Mouse (Mus musculus) urinary bladder, postnatal 10 days (tissue): Measurements from ENCODE around the gene Vegfd.

Experiments used
- DNase-seq: peaks from one replicate; pipeline ENCODE4 v3.0.0; 2022; ENCODE audit warnings: low spot score

The Vegfd gene

DNA sequence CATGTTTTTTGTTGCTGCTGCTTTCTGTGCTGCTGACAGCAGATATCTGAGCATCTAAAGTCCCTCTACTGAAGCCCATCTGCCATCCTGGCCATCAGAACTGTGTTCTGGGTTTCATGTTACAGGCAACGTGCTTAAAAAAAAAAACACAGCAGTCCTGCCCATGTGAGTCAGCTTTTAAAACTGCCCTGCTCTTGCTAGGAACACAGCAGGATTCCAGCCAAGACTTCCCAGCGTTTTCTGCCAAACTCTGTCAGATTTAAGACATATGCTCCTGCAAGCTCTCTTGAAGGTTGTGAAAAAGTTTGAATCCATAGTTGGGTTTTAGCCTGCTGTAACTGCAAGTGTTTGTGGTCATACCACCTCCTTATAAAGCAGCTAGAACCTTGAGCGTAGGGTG, at the start of gene Vegfd:
Gene Vegfd, plus strand, starts transcription at position 298 of the 400 bp plus-strand sequence.
- no peak for DNase-seq

DNA sequence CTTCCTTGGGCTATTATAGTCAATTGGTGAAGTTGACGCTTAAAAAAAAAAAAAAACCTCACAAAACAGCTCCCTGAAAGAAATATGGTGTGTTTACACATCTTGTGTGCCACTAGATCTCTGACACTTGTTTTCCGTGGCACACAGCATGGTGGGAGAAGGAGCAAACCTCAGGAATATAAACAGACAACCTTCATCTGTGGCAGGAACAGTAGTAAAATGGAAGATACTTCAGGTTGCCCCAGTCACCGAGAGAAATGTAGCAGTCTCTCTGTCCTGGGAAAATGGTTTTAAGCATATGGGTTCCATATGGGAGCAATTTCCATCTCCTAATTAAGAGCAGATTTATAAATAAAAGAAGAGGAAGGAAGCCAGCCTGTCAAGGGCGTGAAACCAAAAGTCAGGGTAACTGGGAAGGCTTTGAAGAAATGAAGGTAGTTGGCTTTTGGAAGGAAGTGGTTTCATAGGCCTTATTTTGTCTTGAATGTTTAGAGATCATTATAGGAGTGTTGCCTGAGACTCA, 49.7 kb upstream of the Vegfd start:
- DNase-seq = no peak

DNA sequence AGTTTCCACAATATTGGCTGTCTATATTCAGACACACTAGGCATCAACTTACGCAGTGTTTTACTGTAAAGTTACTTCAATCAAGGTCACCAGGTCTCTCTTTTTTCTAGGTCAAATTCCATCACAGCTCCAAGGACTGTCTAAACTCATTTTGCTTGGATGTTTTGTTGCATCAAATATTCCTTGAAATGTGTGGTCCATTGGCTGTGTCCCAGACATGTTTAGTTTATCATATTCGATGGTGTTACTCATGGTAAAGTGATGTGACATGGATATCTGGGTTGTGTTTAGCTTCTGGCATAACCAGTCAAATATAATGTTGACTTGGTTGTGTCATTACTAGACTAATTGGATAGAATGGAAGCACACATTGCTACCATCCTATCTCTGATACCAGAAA, 42.8 kb upstream of the Vegfd start:
- DNase-seq = no peak

DNA sequence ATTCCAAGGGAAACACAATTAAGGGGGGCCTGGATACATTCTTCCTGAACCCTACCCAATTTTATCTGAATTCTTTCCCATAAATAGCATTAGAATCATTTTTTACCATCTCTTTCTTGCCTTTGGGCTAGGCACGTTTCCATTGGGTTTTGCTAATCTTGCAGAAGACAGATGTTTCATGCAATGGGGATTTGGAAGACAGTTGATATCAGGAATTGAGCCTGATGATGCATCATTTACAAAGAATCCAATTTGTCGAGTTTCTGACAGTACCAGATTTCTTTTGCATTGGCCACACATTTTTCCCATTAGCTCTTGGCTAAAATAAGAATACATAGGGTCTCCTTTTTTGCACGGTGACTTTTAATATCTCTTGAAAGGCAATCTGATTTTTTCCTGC, 42.4 kb upstream of the Vegfd start:
- no peak for DNase-seq

DNA sequence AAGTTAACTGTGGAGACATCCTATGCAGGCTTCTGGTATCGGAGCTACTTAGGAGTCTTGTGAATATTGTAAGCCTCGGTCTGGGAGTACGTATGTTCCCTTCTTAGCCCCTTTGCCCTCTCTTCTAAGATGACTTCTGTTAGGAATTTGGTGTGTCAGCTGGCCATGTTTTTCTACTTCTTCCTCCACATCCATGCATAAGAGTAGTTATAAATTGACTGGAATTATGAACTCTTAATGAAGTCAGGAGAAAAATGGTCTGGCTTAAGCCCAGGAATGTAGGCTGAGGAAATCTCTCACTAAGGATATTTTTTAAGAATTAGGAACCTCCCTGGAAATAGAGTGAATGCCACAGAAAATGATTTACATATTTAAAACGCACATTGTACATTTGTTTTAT, 34.6 kb upstream of the Vegfd start:
- no peak for DNase-seq

DNA sequence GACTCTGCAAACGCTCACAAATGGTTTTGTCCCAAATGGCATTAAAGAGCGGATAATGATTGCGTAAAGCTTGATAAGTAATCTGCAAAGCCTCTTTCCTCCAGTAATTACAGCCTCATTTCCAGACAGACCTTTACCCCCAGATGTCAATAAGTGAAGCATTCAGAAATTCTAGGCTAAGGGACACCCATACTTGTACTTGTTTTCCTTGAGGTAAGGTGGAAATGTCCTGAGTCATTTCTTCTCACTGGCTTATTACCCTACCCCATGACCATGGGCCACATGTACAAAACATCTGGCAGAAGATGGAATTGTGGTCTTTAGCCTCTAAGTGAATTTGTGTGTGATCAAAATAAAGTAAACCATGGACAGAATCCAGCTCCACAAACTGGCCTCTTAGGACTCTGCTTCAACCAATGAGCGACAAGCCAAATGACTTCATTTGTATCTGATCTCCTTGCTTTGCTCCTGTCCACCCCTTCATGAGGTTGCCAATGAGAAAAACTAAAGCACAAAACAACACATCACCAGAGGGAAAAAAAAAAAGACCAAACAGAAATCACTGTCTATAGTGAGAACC, 27.7 kb upstream of the Vegfd start:
- no peak for DNase-seq

DNA sequence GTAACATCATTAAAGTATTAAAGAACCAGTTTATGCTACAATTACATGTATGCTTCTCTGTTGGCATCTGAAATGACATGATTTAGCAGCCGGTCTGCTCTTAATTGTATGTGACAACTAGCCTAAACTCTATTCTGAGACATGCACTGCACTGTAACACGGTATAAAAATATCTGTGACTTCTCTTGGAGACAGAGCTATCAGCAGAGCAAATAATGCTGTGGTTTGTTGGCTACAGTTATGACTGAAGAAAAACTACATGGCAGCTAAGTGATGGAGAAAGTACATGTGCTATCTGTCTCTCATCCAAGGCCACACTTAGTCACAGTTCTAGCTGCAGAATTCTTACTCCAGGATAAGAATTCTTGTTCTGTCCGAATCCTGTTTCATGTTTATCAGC, 24.2 kb upstream of the Vegfd start:
- no peak for DNase-seq

DNA sequence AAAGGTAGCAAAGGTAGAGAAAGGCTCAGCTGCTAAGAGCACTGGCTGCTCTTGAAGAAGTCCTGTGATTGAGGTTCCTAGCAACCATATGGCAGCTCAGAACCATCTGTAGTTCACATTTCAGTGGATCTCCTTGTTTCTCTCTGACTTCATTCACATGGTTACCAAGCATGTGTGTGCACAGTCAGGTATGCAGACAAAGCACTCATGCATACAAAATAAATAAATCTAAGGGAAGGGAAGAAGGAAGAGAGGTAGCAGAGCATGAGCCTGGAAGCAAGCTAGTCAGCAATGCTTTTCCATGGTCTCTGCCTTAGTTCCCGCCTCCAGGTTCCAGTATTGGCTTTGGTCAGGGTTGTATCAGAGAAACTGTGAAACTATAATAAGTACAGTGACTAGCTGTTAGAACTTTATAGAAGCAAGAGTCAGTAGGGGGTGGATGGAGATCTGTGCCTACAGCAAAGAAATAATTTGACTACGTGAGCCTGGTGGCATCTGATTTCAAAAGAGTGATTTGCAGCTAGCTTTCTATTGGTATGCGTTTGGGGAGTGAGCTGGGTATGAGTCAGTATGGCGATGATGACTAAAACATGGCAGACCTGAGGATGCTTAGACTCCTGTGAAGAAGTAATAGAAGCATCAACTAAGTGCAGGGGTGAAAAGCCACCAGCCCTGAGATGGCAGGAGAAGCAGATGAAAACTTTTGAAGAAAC, 7.9 kb upstream of the Vegfd start:
- DNase-seq = no peak

DNA sequence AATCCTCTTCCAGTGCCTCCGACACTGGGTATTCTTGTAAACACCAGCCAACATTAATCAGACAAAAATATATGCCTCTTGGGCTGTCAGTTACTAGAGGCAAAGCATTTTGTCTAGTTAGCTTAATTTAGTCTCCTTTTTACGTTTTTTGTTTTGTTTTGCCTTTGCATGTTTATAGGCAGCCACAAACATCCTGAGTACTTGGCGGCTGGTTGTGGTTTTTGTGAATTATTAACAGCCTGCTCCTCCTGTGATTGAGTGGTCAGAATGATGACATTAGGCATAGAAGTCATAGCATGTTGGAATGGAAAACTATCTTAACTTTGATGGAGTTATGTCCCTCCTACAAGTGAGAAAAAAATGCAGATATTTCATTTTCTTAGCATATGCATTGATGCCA, 2.6 kb upstream of the Vegfd start:
- DNase-seq = no peak

DNA sequence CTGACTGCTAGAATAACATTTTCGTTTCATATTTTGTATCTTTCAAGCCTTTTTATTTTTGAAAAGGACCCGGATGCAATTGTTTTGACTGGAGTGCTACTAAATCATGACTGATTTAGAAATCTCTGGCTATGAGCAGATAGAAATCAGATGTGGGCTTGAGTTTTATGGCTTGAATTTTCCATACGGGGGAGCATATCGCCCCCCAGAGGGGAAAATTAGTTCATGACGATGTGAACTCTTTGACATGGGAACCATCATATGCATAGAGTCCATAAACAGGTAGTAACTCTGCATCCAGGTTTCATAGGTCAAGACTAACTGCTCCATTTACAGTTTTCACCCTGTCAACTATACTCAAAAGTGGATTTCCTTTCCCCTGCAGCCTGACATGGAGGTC, 1.4 kb downstream of the Vegfd start:
- DNase-seq = no peak

DNA sequence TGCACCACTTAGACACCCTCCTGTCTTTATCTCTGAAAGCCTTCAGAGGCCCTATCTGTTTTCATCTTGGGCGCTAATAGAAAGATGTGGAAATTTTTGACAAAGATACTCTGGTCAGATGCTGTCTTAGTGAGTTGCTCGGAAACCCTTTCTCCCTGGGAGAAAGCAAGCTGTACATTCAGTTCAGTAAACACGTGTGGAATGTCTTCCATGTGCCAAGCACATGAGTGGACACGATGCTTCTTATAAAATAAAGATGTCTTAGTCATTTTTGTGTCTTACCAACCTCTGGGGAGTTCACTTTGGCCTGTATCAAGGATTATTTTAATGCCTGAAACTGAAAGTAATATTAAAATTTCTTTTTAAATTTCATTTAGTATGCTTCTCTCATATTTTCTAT, 6.5 kb downstream of the Vegfd start:
- no peak for DNase-seq

DNA sequence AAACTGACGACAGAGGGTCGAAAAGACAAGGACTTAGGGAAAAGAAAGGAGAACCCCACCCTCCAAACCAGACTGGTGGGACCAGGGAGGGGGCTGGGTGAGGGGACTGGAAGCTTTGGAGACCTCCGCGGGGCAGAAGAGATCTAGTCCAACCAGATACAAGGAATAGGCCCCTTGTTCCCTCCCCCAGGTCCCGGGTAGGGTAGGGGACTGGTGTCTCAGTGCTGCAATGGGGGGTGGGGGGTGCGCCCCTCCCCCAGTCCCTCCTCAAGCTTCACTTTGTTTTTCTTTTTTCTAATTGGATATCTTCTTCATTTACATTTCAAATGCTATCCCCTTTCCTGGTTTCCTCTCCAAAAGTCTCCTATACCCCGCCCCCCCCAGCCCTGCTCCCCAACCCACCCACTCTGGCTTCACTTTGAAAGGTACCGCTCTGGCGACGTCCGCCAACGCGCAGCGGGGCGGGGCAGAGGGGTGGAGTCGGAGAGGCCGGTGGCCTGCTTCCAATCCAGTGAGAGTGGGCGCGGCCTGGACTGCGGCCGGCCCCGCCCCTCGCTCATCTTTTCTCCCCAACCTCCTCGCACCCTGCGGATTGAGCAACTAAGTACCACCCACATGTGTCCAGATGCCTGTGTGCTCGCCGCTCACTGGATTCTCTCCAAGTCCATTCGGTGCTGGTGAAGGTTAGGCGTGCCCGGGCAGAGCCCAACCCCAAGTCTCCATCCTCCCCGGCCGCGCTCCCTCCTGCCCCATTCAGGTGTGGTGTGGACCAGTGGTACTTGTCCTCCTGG, 8.6 kb downstream of the Vegfd start:
- DNase-seq = peak; percentile 22

DNA sequence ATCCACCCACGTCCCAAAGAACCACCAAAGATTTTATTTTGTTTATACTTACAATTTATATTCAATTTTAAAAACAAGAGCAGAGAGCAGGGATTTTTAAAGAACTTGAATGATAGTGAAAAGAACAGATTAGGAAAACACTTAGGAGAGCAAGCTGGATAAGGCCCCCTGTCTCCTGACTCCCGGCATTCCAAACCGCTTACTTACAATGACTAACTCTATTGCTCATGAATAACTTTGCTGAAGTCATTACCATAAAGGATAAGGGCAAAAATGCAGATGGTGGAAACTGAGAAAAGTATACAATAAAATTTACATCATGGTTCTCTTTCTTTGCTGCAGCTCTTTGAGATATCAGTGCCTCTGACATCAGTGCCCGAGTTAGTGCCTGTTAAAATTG, 20.9 kb downstream of the Vegfd start:
- DNase-seq = no peak

DNA sequence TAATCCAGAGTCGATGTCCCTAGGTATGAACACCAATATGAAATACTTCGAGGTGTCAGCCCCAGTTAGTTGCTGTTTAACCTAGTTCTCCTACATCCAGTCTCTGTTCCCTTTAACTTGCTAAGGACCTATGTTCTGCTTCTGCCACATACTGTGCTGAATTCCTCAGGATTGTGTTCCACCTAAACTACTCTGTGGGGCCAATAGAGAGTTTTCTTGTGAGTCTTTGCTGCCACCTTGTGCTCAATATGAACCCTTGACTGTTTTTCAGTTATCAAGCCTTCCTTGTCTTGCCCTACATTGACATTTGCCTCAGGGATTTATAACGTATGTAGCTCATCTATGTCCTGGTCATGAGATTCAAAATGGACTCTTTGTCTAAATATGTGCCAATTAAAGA, 25.3 kb downstream of the Vegfd start:
- DNase-seq = no peak

DNA sequence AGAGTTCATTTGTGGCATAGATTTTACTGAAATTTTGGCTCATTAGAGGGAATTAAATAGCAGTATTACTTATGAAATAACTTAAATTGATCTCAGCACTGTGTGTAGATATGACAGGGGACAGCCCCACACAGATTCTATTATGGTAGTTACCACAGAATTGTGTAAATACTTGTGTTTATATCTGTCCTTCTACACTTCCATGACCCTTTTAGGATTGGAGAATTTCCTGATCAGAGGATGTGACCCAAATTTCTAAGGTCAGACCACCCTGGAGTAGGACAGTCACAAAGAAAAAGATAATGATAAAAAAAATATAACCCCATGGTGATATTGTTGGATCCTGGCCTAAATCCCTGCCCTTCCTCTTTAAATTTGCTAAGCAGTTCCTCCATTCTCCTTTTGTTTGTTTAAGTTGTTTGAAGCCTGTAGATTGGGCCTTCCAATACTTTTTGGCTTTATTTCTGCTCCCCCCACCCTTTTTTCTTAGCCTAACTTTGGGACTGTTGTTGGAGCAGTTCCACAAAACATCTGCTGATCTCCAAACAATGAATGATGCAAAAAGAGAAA, 32.0 kb downstream of the Vegfd start:
- no peak for DNase-seq

DNA sequence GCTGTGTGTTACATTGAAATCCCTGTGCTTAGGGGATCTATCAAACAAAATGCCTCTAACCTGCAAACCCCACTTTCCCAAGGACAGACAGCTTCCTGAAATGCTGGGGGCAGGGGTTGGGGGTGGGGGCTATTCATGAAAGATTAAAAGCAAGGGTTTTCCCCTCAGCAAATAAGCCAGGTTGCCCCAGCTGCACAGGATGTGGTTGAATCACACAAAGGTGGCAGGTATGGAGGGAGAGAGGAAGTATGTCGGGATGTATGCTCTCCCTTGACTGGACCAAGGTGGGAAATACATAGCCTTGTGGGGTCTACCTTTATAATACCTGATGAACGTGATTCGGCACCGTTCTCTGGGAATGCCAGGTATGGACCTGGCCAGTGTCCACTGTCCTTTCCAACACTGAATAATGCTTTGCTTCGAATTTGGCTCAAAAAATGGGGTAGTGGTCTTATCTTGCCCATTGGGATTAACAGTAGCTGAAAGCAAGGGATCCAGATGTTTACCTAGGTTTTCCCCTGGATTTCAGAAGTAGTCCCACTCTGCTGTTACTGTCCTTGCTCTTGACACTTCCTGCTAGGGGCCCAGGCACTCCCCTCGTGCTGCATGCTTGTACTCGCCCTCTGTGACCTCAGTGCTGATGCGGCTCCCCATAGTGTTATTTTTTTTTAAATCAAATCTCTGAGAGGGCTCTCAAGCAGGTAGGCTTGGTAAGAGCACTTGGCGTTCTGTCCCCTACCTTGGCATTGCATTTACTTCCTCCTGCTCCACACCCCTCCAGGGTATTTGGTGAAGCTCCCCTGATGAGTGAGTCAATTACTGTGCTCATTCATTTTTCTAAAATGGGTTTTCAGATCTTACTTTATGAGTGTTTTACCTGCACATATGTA, 33.2 kb downstream of the Vegfd start:
- DNase-seq = no peak

DNA sequence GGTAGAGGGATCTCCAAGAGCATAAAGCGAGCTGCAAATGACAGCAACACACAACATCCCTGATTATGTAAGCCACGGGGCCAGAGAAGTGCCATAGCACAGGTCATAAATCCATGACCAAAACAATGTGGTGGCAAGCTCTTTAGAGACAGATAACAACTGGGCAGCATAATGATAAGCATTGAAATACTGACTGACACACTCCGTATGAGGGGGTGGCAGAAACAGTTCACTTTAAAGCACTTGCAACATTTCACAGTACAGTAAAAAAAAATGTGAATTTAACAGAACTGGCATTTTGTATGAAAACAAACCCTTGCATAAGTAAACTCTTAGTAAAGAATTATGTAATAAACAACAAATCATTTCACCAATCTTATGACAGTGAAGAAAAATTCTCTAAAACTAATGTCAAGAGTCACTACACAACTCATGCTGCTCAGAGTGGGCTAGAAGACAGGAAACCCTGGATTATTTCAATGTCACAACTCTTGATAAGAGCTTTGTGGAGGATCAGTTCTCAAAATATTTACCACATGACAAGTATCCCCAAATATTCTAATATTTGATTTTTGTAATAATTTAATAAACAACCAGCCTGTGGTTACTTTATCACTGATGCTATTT, 35.2 kb downstream of the Vegfd start:
- no peak for DNase-seq

DNA sequence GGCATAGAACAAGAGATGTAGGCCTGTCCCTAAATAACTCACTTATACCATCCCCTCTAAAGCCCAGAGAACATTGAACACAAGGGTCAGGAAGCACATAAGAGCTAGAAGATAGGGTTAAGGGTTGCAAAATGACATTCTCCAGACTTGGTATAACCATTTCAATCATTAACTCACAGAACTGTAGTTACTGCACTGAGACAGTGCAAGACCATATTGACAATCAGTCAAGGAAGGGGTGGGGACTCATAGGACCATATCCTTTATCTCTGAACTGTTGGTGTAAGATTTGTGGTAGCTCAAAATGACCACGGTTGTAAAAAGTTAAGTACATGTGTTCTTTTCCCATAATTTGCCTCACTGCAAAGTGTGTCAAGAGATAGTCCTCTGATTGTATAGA, 37.4 kb downstream of the Vegfd start:
- no peak for DNase-seq

DNA sequence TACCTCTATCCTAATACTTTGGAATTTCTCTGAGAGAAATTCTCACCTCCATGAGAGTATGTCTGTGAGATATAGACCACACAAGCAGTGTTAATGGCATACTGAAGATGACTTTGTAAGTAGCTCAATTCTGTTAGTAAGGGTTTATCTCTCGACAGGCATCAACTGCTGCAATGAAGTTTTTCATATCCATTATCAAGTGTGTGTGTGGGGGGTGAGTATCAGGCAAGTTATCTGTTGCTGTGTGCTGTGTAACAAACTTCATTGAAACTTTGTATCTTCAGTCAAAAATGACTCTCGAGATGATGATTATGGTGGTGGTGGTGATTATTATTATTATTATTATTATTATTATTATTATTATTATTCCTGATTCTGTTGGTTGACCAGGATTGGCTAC, 43.6 kb downstream of the Vegfd start:
- DNase-seq = no peak

DNA sequence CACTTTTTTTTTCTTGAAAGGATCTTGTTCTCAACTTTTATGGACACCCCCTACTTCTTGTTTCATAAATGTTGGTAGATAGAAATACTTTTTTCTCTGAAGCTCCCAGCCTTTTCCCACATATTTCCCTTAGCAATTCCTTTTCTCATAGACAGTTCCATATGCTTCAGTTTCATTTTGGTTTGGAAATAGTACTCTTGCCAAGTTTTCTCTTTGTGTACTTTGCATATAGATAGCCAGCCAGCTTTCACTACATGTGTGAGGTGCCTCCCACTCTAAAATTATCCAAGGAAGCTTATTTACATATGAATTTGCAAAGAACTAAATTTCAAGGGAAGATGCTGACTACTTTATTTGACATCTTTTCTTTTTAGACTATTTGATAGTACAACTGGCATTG, 44.8 kb downstream of the Vegfd start:
- no peak for DNase-seq

DNA sequence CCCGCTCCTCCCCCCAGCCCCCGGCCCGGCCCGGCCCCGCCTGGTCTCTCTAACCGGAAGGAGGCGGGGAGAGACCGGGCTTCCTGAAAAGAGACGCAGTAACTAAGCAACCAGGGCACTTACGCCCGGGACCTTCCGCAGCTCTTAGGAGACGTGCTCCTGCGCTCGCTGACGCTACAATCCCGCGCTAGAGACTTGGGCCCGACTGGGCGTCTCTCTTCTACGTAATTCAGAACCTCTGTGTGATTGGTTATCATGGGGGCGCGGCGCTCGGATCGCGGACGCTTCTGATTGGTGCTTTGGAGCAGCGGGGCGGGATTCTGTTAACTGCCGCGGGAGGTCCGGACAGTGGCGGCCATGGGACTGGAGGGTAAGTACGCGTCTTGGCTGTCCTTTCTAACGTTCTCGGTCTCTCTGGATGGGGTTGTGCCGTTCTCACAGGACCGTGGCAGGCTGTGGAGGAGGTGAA, 46.3 kb downstream of the Vegfd start, which contains the start of gene Piga:
Gene Piga, plus strand, starts transcription at position 317 of the 469 bp plus-strand sequence.
- peak; percentile 44 for DNase-seq
